Mouse (Mus musculus): ENCODE results near the gene Olfr1360. TPM values are rescaled to one million over a fixed set of nuclear protein-coding genes. Genes with fewer than 3 reads are reported as not detected.

Gene Olfr1360
- polyA plus RNA-seq, 1 experiment, result not detected

GRCm38 (mm10) chr13:21697811-21698210 is 20.6 kb upstream of the Olfr1360 start, which contains the start of gene Olfr1359:
TSS of gene Olfr1359 (plus strand) at chr13:21698111.
- DNase-seq (ENCODE audit: extremely low spot score in 1 of 2, low spot score in 1 of 2), result no peak

- no peak for DNase-seq (ENCODE audit: extremely low spot score in 1 of 2, low spot score in 1 of 2)
Observed at GRCm38 (mm10) chr13:21663286-21663685, 13.9 kb downstream of the Olfr1360 start, which contains the start of gene Olfr1361. TSS of gene Olfr1361 (minus strand) at chr13:21663386.

- no peak for DNase-seq (ENCODE audit: extremely low spot score in 1 of 2, low spot score in 1 of 2)
Observed at GRCm38 (mm10) chr13:21642418-21642817, 34.8 kb downstream of the Olfr1360 start, which contains the start of gene Olfr11. TSS of gene Olfr11 (minus strand) at chr13:21642518.

Other genes with a start within 250 kb of the Olfr1360 start
- gene Pgbd1, start 236.3 kb downstream of the Olfr1360 start, polyA plus RNA-seq (2012; rRNA removed), result 2.5 and 3.1 TPM in 2 replicates
- 61.5 and 66.1 TPM in 2 replicates for gene Zscan26, start 223.7 kb downstream of the Olfr1360 start, polyA plus RNA-seq (2012; rRNA removed)
- gene Nkapl, start 208.9 kb downstream of the Olfr1360 start, polyA plus RNA-seq (2012; rRNA removed), result 0.42 and 0.59 TPM in 2 replicates
- gene Zkscan4, start 198.5 kb downstream of the Olfr1360 start, polyA plus RNA-seq (2012; rRNA removed), result 3.7 and 4.8 TPM in 2 replicates
- gene Gm10065, start 198.0 kb downstream of the Olfr1360 start, polyA plus RNA-seq (2012; rRNA removed), result not detected in 2 replicates
- 1.6 and 1.9 TPM in 2 replicates for gene AK157302, start 182.2 kb downstream of the Olfr1360 start, polyA plus RNA-seq (2012; rRNA removed)
- gene Gm11273, start 176.0 kb downstream of the Olfr1360 start, polyA plus RNA-seq (2012; rRNA removed), result 15.3 and 32.5 TPM in 2 replicates
- 7.9 and 8.6 TPM in 2 replicates for gene Zkscan8, start 146.3 kb downstream of the Olfr1360 start, polyA plus RNA-seq (2012; rRNA removed)
- gene Olfr1366, start 134.6 kb downstream of the Olfr1360 start, polyA plus RNA-seq (2012; rRNA removed), result not detected in 2 replicates
- gene Olfr1535, start 117.5 kb downstream of the Olfr1360 start, polyA plus RNA-seq (2012; rRNA removed), result not detected in 2 replicates
- 0.29 TPM in 1 of 2 replicates, not detected in the other for gene Olfr1364, start 95.6 kb downstream of the Olfr1360 start, polyA plus RNA-seq (2012; rRNA removed)
- gene Olfr1362, start 63.4 kb downstream of the Olfr1360 start, polyA plus RNA-seq (2012; rRNA removed), result not detected in 2 replicates
- not detected in 2 replicates for gene Olfr11, start 34.9 kb downstream of the Olfr1360 start, polyA plus RNA-seq (2012; rRNA removed)
- gene Olfr1361, start 14.0 kb downstream of the Olfr1360 start, polyA plus RNA-seq (2012; rRNA removed), result not detected in 2 replicates
- gene Olfr1359, start 20.7 kb upstream of the Olfr1360 start, polyA plus RNA-seq (2012; rRNA removed), result not detected in 2 replicates
- gene Hist1h2bl, start 38.7 kb upstream of the Olfr1360 start, polyA plus RNA-seq (2012; rRNA removed), result not detected in 2 replicates
- 1.2 and 1.5 TPM in 2 replicates for gene Hist1h2ai, start 39.0 kb upstream of the Olfr1360 start, polyA plus RNA-seq (2012; rRNA removed)
- 1.8 TPM in 2 replicates for gene Hist1h3h, start 40.3 kb upstream of the Olfr1360 start, polyA plus RNA-seq (2012; rRNA removed)
- gene Hist1h2bm, start 44.6 kb upstream of the Olfr1360 start, polyA plus RNA-seq (2012; rRNA removed), result 0.52 and 0.80 TPM in 2 replicates
- gene Hist1h4j, start 57.7 kb upstream of the Olfr1360 start, polyA plus RNA-seq (2012; rRNA removed), result 3.3 and 4.1 TPM in 2 replicates
- 12.6 and 16.6 TPM in 2 replicates for gene Hist1h4k, start 73.1 kb upstream of the Olfr1360 start, polyA plus RNA-seq (2012; rRNA removed)
- 1.1 and 1.7 TPM in 2 replicates for gene Hist1h2ak, start 76.4 kb upstream of the Olfr1360 start, polyA plus RNA-seq (2012; rRNA removed)
- 0.82 and 1.9 TPM in 2 replicates for gene Hist1h2bn, start 76.7 kb upstream of the Olfr1360 start, polyA plus RNA-seq (2012; rRNA removed)
- 0.18 and 0.71 TPM in 2 replicates for gene Hist1h1b, start 103.2 kb upstream of the Olfr1360 start, polyA plus RNA-seq (2012; rRNA removed)
- 3.1 and 4.5 TPM in 2 replicates for gene Hist1h3i, start 106.0 kb upstream of the Olfr1360 start, polyA plus RNA-seq (2012; rRNA removed)
- not detected in 2 replicates for gene Hist1h2an, start 109.8 kb upstream of the Olfr1360 start, polyA plus RNA-seq (2012; rRNA removed)
- 0.32 and 0.57 TPM in 2 replicates for gene Hist1h2bp, start 110.1 kb upstream of the Olfr1360 start, polyA plus RNA-seq (2012; rRNA removed)
- gene Hist1h2bq, start 132.8 kb upstream of the Olfr1360 start, polyA plus RNA-seq (2012; rRNA removed), result 1.5 and 1.9 TPM in 2 replicates
- not detected in 2 replicates for gene Hist1h2ao, start 133.1 kb upstream of the Olfr1360 start, polyA plus RNA-seq (2012; rRNA removed)
- not detected in 2 replicates for gene Hist1h4m, start 134.3 kb upstream of the Olfr1360 start, polyA plus RNA-seq (2012; rRNA removed)
- 12.0 and 12.7 TPM in 2 replicates for gene Hist1h4n, start 154.8 kb upstream of the Olfr1360 start, polyA plus RNA-seq (2012; rRNA removed)
- 3.5 and 3.9 TPM in 2 replicates for gene Hist1h2ap, start 156.1 kb upstream of the Olfr1360 start, polyA plus RNA-seq (2012; rRNA removed)
- gene Hist1h2br, start 156.3 kb upstream of the Olfr1360 start, polyA plus RNA-seq (2012; rRNA removed), result 0.21 and 0.96 TPM in 2 replicates

Measured in frontal cortex, adult 2 months (tissue).